Mouse (Mus musculus) heart, postnatal 0 days (tissue): Measurements from ENCODE around the gene Tor1aip2. TPM values are rescaled to one million over a fixed set of nuclear protein-coding genes. Genes with fewer than 3 reads are reported as not detected.

Experiments used
- ATAC-seq: fragments of 200-750 bp; cut with Nextera tagmentation; 2 replicates; pipeline ENCODE4 v1.8.0; 2017; ENCODE audit warnings: low read depth, moderate number of reproducible peaks, moderate library complexity; ENCODE audit not compliant: insufficient read depth
- DNase-seq: peaks from one replicate; pipeline ENCODE4 v3.0.0-alpha.2; 2016; ENCODE audit warnings: low spot score
- H3K27ac ChIP-seq: fragments of 300-500 bp; sonication (generic); 2 replicates; pipeline ENCODE4 v1.5.1; 2014; ENCODE audit warnings: low read depth, mild to moderate bottlenecking
- H3K27me3 ChIP-seq: fragments of 300-500 bp; sonication (generic); 2 replicates; pipeline ENCODE4 v1.6.1; 2014; ENCODE audit warnings: low read length, mixed read lengths; ENCODE audit not compliant: control insufficient read depth, insufficient read depth
- H3K36me3 ChIP-seq: fragments of 300-500 bp; sonication (generic); replicated peaks from 2 replicates; pipeline ENCODE4 v1.6.1; 2014; ENCODE audit warnings: low read length, mixed read lengths; ENCODE audit not compliant: control insufficient read depth, insufficient read depth
- H3K4me1 ChIP-seq: fragments of 300-500 bp; sonication (generic); 2 replicates; pipeline ENCODE4 v1.6.1; 2014; ENCODE audit warnings: antibody characterized with exemption; ENCODE audit not compliant: control insufficient read depth, insufficient read depth
- H3K4me2 ChIP-seq: fragments of 300-500 bp; sonication (generic); 2 replicates; pipeline ENCODE4 v1.6.1; 2014; ENCODE audit warnings: low read depth, mild to moderate bottlenecking, low read length, moderate library complexity
- H3K4me3 ChIP-seq: fragments of 300-500 bp; sonication (generic); 2 replicates; pipeline ENCODE4 v1.5.1; 2014; ENCODE audit warnings: low read depth, low read length
- H3K9ac ChIP-seq: fragments of 300-500 bp; sonication (generic); replicated peaks from 2 replicates; pipeline ENCODE4 v1.6.1; 2014; ENCODE audit warnings: low read depth, low read length, mixed read lengths
- H3K9me3 ChIP-seq: fragments of 300-500 bp; sonication (generic); replicated peaks from 2 replicates; pipeline ENCODE4 v1.6.1; 2016; ENCODE audit warnings: low read length; ENCODE audit not compliant: control insufficient read depth
- CTCF ChIP-seq: IDR thresholded peaks from 2 replicates; pipeline ENCODE4 v1.5.1; 2016; ENCODE audit warnings: antibody characterized with exemption, control low read depth, low read depth
- EP300 ChIP-seq: IDR thresholded peaks from 2 replicates; pipeline ENCODE4 v1.6.1; 2016; ENCODE audit warnings: antibody characterized with exemption, low read depth
- WGBS: fragments of 180-500 bp; shearing (Covaris S2); extraction: QIAGEN DNeasy Blood & Tissue Kit; methylation state at CpG from one replicate; pipeline ENCODE4 v1.1.7; 2014; 5-methylcytosine and 5-hydroxymethylcytosine counted together
- polyA plus RNA-seq: library from polyadenylated mRNA; unstranded; fragments of >200 nt; fragmentation: Nextera tagmentation; extraction: Ambion mirVana; gene quantifications from 2 replicates; pipeline ENCODE4 v1.2.1, GENCODE M21; 2015
- total RNA-seq: library from RNA; depleted of rRNA; stranded (reverse); fragments of >200 nt; gene quantifications from 2 replicates; pipeline ENCODE4 v1.2.3, GENCODE M21; 2014; ENCODE audit warnings: low replicate concordance; rRNA removed

Tor1aip2 gene
- total and polyA plus RNA-seq, 2 experiments from 2014 or later: 49.0 to 77.1 TPM

- Histone ChIP-seq H3K4me2 (no peak overlapping the region), H3K36me3 (no peaks in the 10 kb centered on the region), H3K4me1 (no peaks in the 10 kb centered on the region), H3K9ac (no peak overlapping the region), H3K4me3 (no peak overlapping the region), H3K27me3 (no peaks in the 10 kb centered on the region), H3K9me3 (no peaks in the 10 kb centered on the region), H3K27ac (no peak overlapping the region)
- TF ChIP-seq EP300 (no peak), CTCF (no peak)
- ATAC-seq (no peak), DNase-seq (no peak)
- WGBS: 39% methylated on average over 12 of the region's 12 CpGs
These were observed 76.5 kb downstream of the Tor1aip2 start for GRCm38 (mm10) chr1:156111728-156112127.

GRCm38 (mm10) chr1:156112142-156112541 is 76.9 kb downstream of the Tor1aip2 start:
- Histone ChIP-seq H3K9me3 (no peaks in the 10 kb centered on the region), H3K4me1 (no peaks in the 10 kb centered on the region), H3K4me3 (no peak overlapping the region)

GRCm38 (mm10) chr1:156113884-156114499 is 78.8 kb downstream of the Tor1aip2 start:
- 59% methylated on average over 8 of the region's 8 CpGs for WGBS
- H3K27ac ChIP-seq: no peak overlapping the region
- ATAC-seq: no peak
- no peak overlapping the region for H3K4me3 ChIP-seq
- no peak overlapping the region for H3K4me2 ChIP-seq
- TF ChIP-seq CTCF (no peak), EP300 (no peak)
- H3K9ac ChIP-seq: no peak overlapping the region
- no peaks in the 10 kb centered on the region for H3K4me1 ChIP-seq
- no peaks in the 10 kb centered on the region for H3K27me3 ChIP-seq
- H3K36me3 ChIP-seq: no peaks in the 10 kb centered on the region
- H3K9me3 ChIP-seq: no peaks in the 10 kb centered on the region
- no peak for DNase-seq

More at GRCm38 (mm10) chr1:156112142-156112541, 76.9 kb downstream of the Tor1aip2 start:
- TF ChIP-seq EP300 (no peak), CTCF (no peak)
- Histone ChIP-seq H3K36me3 (no peaks in the 10 kb centered on the region), H3K27me3 (no peaks in the 10 kb centered on the region), H3K9ac (no peak overlapping the region), H3K27ac (no peak overlapping the region), H3K4me2 (no peak overlapping the region)
- 62% methylated on average over 7 of the region's 7 CpGs for WGBS
- no peak for DNase-seq
- ATAC-seq: no peak

- no peaks in the 10 kb centered on the region for H3K4me1 ChIP-seq
- no peak for ATAC-seq
These were observed 81.6 kb downstream of the Tor1aip2 start for GRCm38 (mm10) chr1:156116770-156117169.

More at GRCm38 (mm10) chr1:156116770-156117169, 81.6 kb downstream of the Tor1aip2 start:
- Histone ChIP-seq H3K9me3 (no peaks in the 10 kb centered on the region), H3K36me3 (no peaks in the 10 kb centered on the region), H3K27ac (no peak overlapping the region), H3K4me3 (no peak overlapping the region), H3K27me3 (no peaks in the 10 kb centered on the region), H3K4me2 (no peak overlapping the region), H3K9ac (no peak overlapping the region)
- TF ChIP-seq EP300 (no peak), CTCF (no peak)
- WGBS: 17% methylated on average over 3 of the region's 3 CpGs
- DNase-seq: no peak

Other genes with a start within 250 kb of the Tor1aip2 start
- gene Qsox1, start 222.5 kb upstream of the Tor1aip2 start, total RNA-seq: 58.2 and 64.8 TPM in 2 replicates
- 28.1 and 33.2 TPM in 2 replicates for gene Qsox1, start 222.5 kb upstream of the Tor1aip2 start, polyA plus RNA-seq
- 11.1 and 14.3 TPM in 2 replicates for gene Cep350, start 62.1 kb upstream of the Tor1aip2 start, total RNA-seq
- gene Cep350, start 62.1 kb upstream of the Tor1aip2 start, polyA plus RNA-seq: 5.5 and 5.7 TPM in 2 replicates
- gene Tor1aip1, start 1.1 kb downstream of the Tor1aip2 start, total RNA-seq: 58.4 and 103 TPM in 2 replicates
- gene Tor1aip1, start 1.1 kb downstream of the Tor1aip2 start, polyA plus RNA-seq: 47.5 and 52.3 TPM in 2 replicates
- gene Fam163a, start 169.6 kb downstream of the Tor1aip2 start, total RNA-seq: 1.8 and 2.8 TPM in 2 replicates
- 1.0 and 1.6 TPM in 2 replicates for gene Fam163a, start 169.6 kb downstream of the Tor1aip2 start, polyA plus RNA-seq